Mouse (Mus musculus): ENCODE data around the gene Gm48552. TPM values are rescaled to one million over a fixed set of nuclear protein-coding genes. Genes with fewer than 3 reads are reported as not detected.

Gm48552 gene
- polyA plus RNA-seq, 1 experiment from 2014 or later, result 0.77 TPM

GRCm38 (mm10) chr10:81378553-81379182, 10.1 kb upstream of the Gm48552 start:
- no peaks in the 10 kb centered on the region for H3K27me3 ChIP-seq (replicated peaks; ENCODE audit: control insufficient read depth, insufficient read depth, low read length)
- no peaks in the 10 kb centered on the region for H3K9me3 ChIP-seq (ENCODE audit: control insufficient read depth, low read length)
- DNase-seq (ENCODE audit: low spot score), result peak; percentile 100
- WGBS, result under 1% methylated on average over 34 of the region's 46 CpGs
- peaks cover 18% of the 10 kb centered on the region for H3K36me3 ChIP-seq (ENCODE audit: control insufficient read depth, insufficient read depth, low read length)
- peak overlapping the region; percentile 92 for H3K4me2 ChIP-seq (ENCODE audit: low read depth, low read length)
- ATAC-seq (ENCODE audit: low read depth), result peak; percentile 97
- H3K9ac ChIP-seq (ENCODE audit: low read depth, low read length), result peak overlapping the region; percentile 95
- peak overlapping the region; percentile 88 for H3K4me3 ChIP-seq (ENCODE audit: low read depth, low read length)
- peaks cover 17% of the 10 kb centered on the region for H3K4me1 ChIP-seq (ENCODE audit: control insufficient read depth, insufficient read depth, low read length)
- peak overlapping the region; percentile 71 for H3K27ac ChIP-seq (replicated peaks; ENCODE audit: low read depth, low read length)

DNA sequence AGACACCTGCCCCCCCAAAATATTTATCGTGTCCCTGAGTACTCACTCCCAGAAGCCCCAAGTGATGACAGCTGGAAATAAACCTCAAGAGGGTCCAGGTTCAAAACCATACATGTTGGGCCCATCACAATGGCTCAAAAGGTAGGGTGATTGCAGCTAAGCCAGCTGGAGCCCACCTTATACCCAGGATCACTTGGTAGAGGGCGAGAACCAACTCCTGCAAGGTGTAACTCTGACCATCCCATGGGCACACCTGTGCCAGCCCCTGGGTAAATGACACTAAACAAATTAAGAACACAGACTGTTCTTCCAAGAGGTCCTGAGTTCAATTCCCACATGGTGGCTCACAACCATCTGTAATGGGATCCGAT, 9.6 kb upstream of the Gm48552 start:
- Histone ChIP-seq H3K4me1 (ENCODE audit: control insufficient read depth, insufficient read depth, low read length) (peaks cover 17% of the 10 kb centered on the region), H3K27me3 (replicated peaks; ENCODE audit: control insufficient read depth, insufficient read depth, low read length) (no peaks in the 10 kb centered on the region), H3K4me2 (ENCODE audit: low read depth, low read length) (peak overlapping the region; percentile 60), H3K9ac (ENCODE audit: low read depth, low read length) (peak overlapping the region; percentile 60), H3K36me3 (ENCODE audit: control insufficient read depth, insufficient read depth, low read length) (peaks cover 13% of the 10 kb centered on the region), H3K27ac (replicated peaks; ENCODE audit: low read depth, low read length) (peak overlapping the region; percentile 71), H3K4me3 (ENCODE audit: low read depth, low read length) (peak overlapping the region; percentile 88), H3K9me3 (ENCODE audit: control insufficient read depth, low read length) (no peaks in the 10 kb centered on the region)
- 48% methylated on average over 3 of the region's 3 CpGs for WGBS
- no peak for ATAC-seq (ENCODE audit: low read depth)
- DNase-seq (ENCODE audit: low spot score), result no peak

DNA sequence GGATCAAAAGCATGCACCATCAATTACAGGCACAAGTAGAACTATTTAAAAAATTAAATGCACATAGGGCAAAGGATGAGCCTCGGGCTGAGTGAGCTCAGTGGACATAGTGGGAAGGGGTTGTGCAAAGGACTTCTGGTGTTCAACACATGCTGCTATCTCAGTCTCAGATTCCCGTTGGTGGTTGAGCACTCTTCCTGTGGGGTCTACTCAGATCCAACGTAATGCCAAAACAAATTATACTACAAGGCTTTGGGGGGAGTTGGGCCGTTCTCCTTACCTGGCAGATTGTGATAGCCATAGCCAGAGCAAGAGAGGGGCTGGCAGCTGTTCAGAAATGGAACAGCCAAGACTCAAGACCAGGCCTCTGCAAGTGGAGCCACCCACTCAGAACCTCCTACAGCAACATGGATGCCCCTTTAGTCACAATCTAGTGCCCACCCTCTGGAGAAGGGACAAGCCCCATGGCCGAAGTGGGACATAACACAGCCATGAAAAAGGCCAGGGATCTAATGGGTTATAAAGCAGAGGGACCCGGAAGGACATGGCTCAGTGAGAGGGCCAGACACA, 8.9 kb upstream of the Gm48552 start:
- H3K27ac ChIP-seq (replicated peaks; ENCODE audit: low read depth, low read length), result no peak overlapping the region
- ATAC-seq (ENCODE audit: low read depth) (no peak), DNase-seq (ENCODE audit: low spot score) (no peak)
- no peaks in the 10 kb centered on the region for H3K9me3 ChIP-seq (ENCODE audit: control insufficient read depth, low read length)
- H3K4me1 ChIP-seq (ENCODE audit: control insufficient read depth, insufficient read depth, low read length), result peaks cover 18% of the 10 kb centered on the region
- no peak overlapping the region for H3K9ac ChIP-seq (ENCODE audit: low read depth, low read length)
- WGBS, result 88% methylated on average over 6 of the region's 6 CpGs
- no peaks in the 10 kb centered on the region for H3K27me3 ChIP-seq (replicated peaks; ENCODE audit: control insufficient read depth, insufficient read depth, low read length)
- peaks cover 10% of the 10 kb centered on the region for H3K36me3 ChIP-seq (ENCODE audit: control insufficient read depth, insufficient read depth, low read length)
- H3K4me2 ChIP-seq (ENCODE audit: low read depth, low read length), result no peak overlapping the region
- H3K4me3 ChIP-seq (ENCODE audit: low read depth, low read length), result no peak overlapping the region

GRCm38 (mm10) chr10:81382039-81382438, 6.8 kb upstream of the Gm48552 start:
- no peaks in the 10 kb centered on the region for H3K27me3 ChIP-seq (replicated peaks; ENCODE audit: control insufficient read depth, insufficient read depth, low read length)
- no peaks in the 10 kb centered on the region for H3K9me3 ChIP-seq (ENCODE audit: control insufficient read depth, low read length)
- no peak for DNase-seq (ENCODE audit: low spot score)
- no peak overlapping the region for H3K4me2 ChIP-seq (ENCODE audit: low read depth, low read length)
- ATAC-seq (ENCODE audit: low read depth), result no peak
- peaks cover 15% of the 10 kb centered on the region for H3K4me1 ChIP-seq (ENCODE audit: control insufficient read depth, insufficient read depth, low read length)
- WGBS, result 71% methylated on average over 5 of the region's 5 CpGs
- H3K27ac ChIP-seq (replicated peaks; ENCODE audit: low read depth, low read length), result no peak overlapping the region
- peaks cover 13% of the 10 kb centered on the region for H3K36me3 ChIP-seq (ENCODE audit: control insufficient read depth, insufficient read depth, low read length)
- no peak overlapping the region for H3K4me3 ChIP-seq (ENCODE audit: low read depth, low read length)
- peak overlapping the region; percentile 34; the same call in 1 of the 2 replicates for H3K9ac ChIP-seq (ENCODE audit: low read depth, low read length)

DNA sequence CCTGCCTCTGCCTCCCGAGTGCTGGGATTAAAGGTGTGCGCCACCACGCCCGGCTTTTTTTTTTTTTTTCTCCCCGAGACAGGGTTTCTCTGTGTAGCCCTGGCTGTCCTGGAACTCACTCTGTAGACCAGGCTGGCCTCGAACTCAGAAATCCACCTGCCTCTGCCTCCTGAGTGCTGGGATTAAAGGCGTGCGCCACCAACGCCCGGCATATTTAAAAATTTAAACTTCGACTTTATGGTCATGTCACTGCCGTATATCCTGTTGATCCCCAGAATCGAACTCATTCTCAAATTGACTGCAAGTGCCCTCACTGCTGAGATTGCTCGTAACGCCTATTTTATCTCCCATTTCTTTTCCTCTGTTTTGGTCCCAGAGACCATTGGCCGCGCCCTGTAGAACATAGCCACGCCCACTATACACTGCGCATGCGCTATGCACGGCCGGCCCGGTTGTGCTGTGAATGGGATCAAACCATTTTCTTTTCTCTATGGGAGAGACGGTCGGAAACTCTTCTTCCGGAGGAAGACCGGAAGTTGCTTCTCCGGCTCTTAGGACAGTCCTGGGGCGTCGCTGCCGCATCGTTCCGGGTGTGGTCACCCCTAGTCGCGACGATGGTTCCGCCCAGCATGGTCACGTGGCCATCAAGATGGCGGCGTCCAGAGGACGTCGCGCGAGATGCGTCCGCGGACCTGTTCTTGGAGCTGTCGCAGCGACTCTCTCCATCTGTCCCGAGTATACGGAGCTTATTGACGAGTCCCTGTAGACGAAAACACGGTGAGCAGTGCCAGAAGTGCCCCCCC, 4.8 kb upstream of the Gm48552 start, which contains the start of the genes Dohh and Gm48551:
Gene Dohh, plus strand, starts transcription at position 627 of the 803 bp plus-strand sequence.
Gene Gm48551, plus strand, starts transcription at position 665 of the 803 bp plus-strand sequence.
- Histone ChIP-seq H3K4me1 (ENCODE audit: control insufficient read depth, insufficient read depth, low read length) (0 out of 2 replicates have a peak, but pooled peaks cover 10% of the 10 kb centered on the region), H3K36me3 (ENCODE audit: control insufficient read depth, insufficient read depth, low read length) (peaks cover 33% of the 10 kb centered on the region), H3K4me3 (ENCODE audit: low read depth, low read length) (peak within 1 kb of the TSS; percentile 99), H3K27me3 (replicated peaks; ENCODE audit: control insufficient read depth, insufficient read depth, low read length) (no peaks in the 10 kb centered on the region), H3K27ac (replicated peaks; ENCODE audit: low read depth, low read length) (peak within 1 kb of the TSS; percentile 83), H3K4me2 (ENCODE audit: low read depth, low read length) (peak within 1 kb of the TSS; percentile 90), H3K9ac (ENCODE audit: low read depth, low read length) (peak within 1 kb of the TSS; percentile 86), H3K9me3 (ENCODE audit: control insufficient read depth, low read length) (no peaks in the 10 kb centered on the region)
- DNase-seq (ENCODE audit: low spot score) (peak; percentile 99), ATAC-seq (ENCODE audit: low read depth) (peak; percentile 97)
- WGBS, result 5% methylated on average over 50 of the region's 54 CpGs

GRCm38 (mm10) chr10:81384605-81384982, 4.2 kb upstream of the Gm48552 start:
- Histone ChIP-seq H3K4me1 (ENCODE audit: control insufficient read depth, insufficient read depth, low read length) (0 out of 2 replicates have a peak, but pooled peaks cover 10% of the 10 kb centered on the region), H3K9me3 (ENCODE audit: control insufficient read depth, low read length) (no peaks in the 10 kb centered on the region), H3K4me3 (ENCODE audit: low read depth, low read length) (peak overlapping the region; percentile 99), H3K27ac (replicated peaks; ENCODE audit: low read depth, low read length) (peak overlapping the region; percentile 83), H3K4me2 (ENCODE audit: low read depth, low read length) (peak overlapping the region; percentile 90), H3K27me3 (replicated peaks; ENCODE audit: control insufficient read depth, insufficient read depth, low read length) (no peaks in the 10 kb centered on the region), H3K36me3 (ENCODE audit: control insufficient read depth, insufficient read depth, low read length) (peaks cover 36% of the 10 kb centered on the region), H3K9ac (ENCODE audit: low read depth, low read length) (peak overlapping the region; percentile 86)
- ATAC-seq (ENCODE audit: low read depth) (0 out of 2 replicates have a peak, but pooled peaks have one; percentile 5), DNase-seq (ENCODE audit: low spot score) (no peak)
- WGBS, result 0% methylated on average over 18 of the region's 19 CpGs

- WGBS, result 89% methylated on average over 21 of the region's 22 CpGs
- peak overlapping the region; percentile 90 for H3K4me2 ChIP-seq (ENCODE audit: low read depth, low read length)
- peak overlapping the region; percentile 99; the same call in 1 of the 2 replicates for H3K4me3 ChIP-seq (ENCODE audit: low read depth, low read length)
- H3K9me3 ChIP-seq (ENCODE audit: control insufficient read depth, low read length), result no peaks in the 10 kb centered on the region
- H3K36me3 ChIP-seq (ENCODE audit: control insufficient read depth, insufficient read depth, low read length), result peaks cover 36% of the 10 kb centered on the region
- H3K27me3 ChIP-seq (replicated peaks; ENCODE audit: control insufficient read depth, insufficient read depth, low read length), result no peaks in the 10 kb centered on the region
- no peak overlapping the region; the same call in 1 of the 2 replicates for H3K9ac ChIP-seq (ENCODE audit: low read depth, low read length)
- H3K4me1 ChIP-seq (ENCODE audit: control insufficient read depth, insufficient read depth, low read length), result 0 out of 2 replicates have a peak, but pooled peaks cover 10% of the 10 kb centered on the region
- no peak for ATAC-seq (ENCODE audit: low read depth)
- H3K27ac ChIP-seq (replicated peaks; ENCODE audit: low read depth, low read length), result no peak overlapping the region
- DNase-seq (ENCODE audit: low spot score), result no peak
These were observed 3.0 kb upstream of the Gm48552 start for GRCm38 (mm10) chr10:81385603-81386306.

GRCm38 (mm10) chr10:81387716-81388115, 1.1 kb upstream of the Gm48552 start:
- no peak overlapping the region for H3K27ac ChIP-seq (replicated peaks; ENCODE audit: low read depth, low read length)
- no peaks in the 10 kb centered on the region for H3K9me3 ChIP-seq (ENCODE audit: control insufficient read depth, low read length)
- peaks cover 10% of the 10 kb centered on the region; the same call in 1 of the 2 replicates for H3K4me1 ChIP-seq (ENCODE audit: control insufficient read depth, insufficient read depth, low read length)
- WGBS, result 92% methylated on average over 20 of the region's 20 CpGs
- DNase-seq (ENCODE audit: low spot score) (no peak), ATAC-seq (ENCODE audit: low read depth) (no peak)
- no peak overlapping the region for H3K4me2 ChIP-seq (ENCODE audit: low read depth, low read length)
- H3K9ac ChIP-seq (ENCODE audit: low read depth, low read length), result no peak overlapping the region
- H3K4me3 ChIP-seq (ENCODE audit: low read depth, low read length), result no peak overlapping the region
- H3K36me3 ChIP-seq (ENCODE audit: control insufficient read depth, insufficient read depth, low read length), result peaks cover 36% of the 10 kb centered on the region
- H3K27me3 ChIP-seq (replicated peaks; ENCODE audit: control insufficient read depth, insufficient read depth, low read length), result no peaks in the 10 kb centered on the region
